Mouse (Mus musculus): ENCODE data around the gene Pcbp1. TPM values are rescaled to one million over a fixed set of nuclear protein-coding genes. Genes with fewer than 3 reads are reported as not detected.

Pcbp1 gene
- polyA plus RNA-seq, 1 experiment: 168 TPM

- WGBS: under 1% methylated on average over 51 of the region's 51 CpGs
- DNase-seq (ENCODE audit: low read depth, low spot score): no peak
Observed at GRCm38 (mm10) chr6:86524879-86525645, 1.1 kb downstream of the Pcbp1 start.

- DNase-seq (ENCODE audit: low read depth, low spot score): no peak
- under 1% methylated on average over 15 of the region's 15 CpGs for WGBS
Observed at GRCm38 (mm10) chr6:86523755-86524434, 2.2 kb downstream of the Pcbp1 start.

GRCm38 (mm10) chr6:86523242-86523754 is 2.8 kb downstream of the Pcbp1 start:
- DNase-seq (ENCODE audit: low read depth, low spot score): no peak
- WGBS: 14% methylated on average over 3 of the region's 3 CpGs

GRCm38 (mm10) chr6:86522001-86522911 is 3.9 kb downstream of the Pcbp1 start:
- 84% methylated on average over 5 of the region's 5 CpGs for WGBS
- no peak for DNase-seq (ENCODE audit: low read depth, low spot score)

- 78% methylated on average over 3 of the region's 3 CpGs for WGBS
- no peak for DNase-seq (ENCODE audit: low read depth, low spot score)
Observed at GRCm38 (mm10) chr6:86519767-86520345, 6.3 kb downstream of the Pcbp1 start.

- 69% methylated on average over 1 of the region's 1 CpGs for whole genome bisulfite sequencing
- DNase-seq (ENCODE audit: low read depth, low spot score): no peak
Observed at GRCm38 (mm10) chr6:86516021-86516420, 10.1 kb downstream of the Pcbp1 start.

- 77% methylated on average over 4 of the region's 4 CpGs for WGBS
- no peak for DNase-seq (ENCODE audit: low read depth, low spot score)
Observed at GRCm38 (mm10) chr6:86513296-86513695, 12.8 kb downstream of the Pcbp1 start.

GRCm38 (mm10) chr6:86510979-86511378 is 15.1 kb downstream of the Pcbp1 start:
- DNase-seq (ENCODE audit: low read depth, low spot score): no peak
- WGBS: 64% methylated on average over 4 of the region's 4 CpGs

GRCm38 (mm10) chr6:86509866-86510200 is 16.3 kb downstream of the Pcbp1 start:
- 76% methylated on average over 3 of the region's 3 CpGs for WGBS
- no peak for DNase-seq (ENCODE audit: low read depth, low spot score)

- 75% methylated on average over 4 of the region's 4 CpGs for WGBS
- DNase-seq (ENCODE audit: low read depth, low spot score): no peak
Observed at GRCm38 (mm10) chr6:86509194-86509865, 16.8 kb downstream of the Pcbp1 start.

- no peak for DNase-seq (ENCODE audit: low read depth, low spot score)
- 74% methylated on average over 3 of the region's 3 CpGs for WGBS
Observed at GRCm38 (mm10) chr6:86508736-86509135, 17.4 kb downstream of the Pcbp1 start.

GRCm38 (mm10) chr6:86507116-86507515 is 19.0 kb downstream of the Pcbp1 start:
- DNase-seq (ENCODE audit: low read depth, low spot score): no peak

- 89% methylated on average over 3 of the region's 3 CpGs for WGBS
- DNase-seq (ENCODE audit: low read depth, low spot score): no peak
Observed at GRCm38 (mm10) chr6:86506309-86506708, 19.8 kb downstream of the Pcbp1 start.

GRCm38 (mm10) chr6:86505671-86506070 is 20.4 kb downstream of the Pcbp1 start:
- no peak for DNase-seq (ENCODE audit: low read depth, low spot score)
- WGBS: 51% methylated on average over 7 of the region's 7 CpGs

GRCm38 (mm10) chr6:86503513-86503912 is 22.6 kb downstream of the Pcbp1 start:
- no peak for DNase-seq (ENCODE audit: low read depth, low spot score)

GRCm38 (mm10) chr6:86499571-86500109 is 26.5 kb downstream of the Pcbp1 start:
- no peak for DNase-seq (ENCODE audit: low read depth, low spot score)
- WGBS: 54% methylated on average over 5 of the region's 5 CpGs

More at GRCm38 (mm10) chr6:86503513-86503912, 22.6 kb downstream of the Pcbp1 start:
- WGBS: 90% methylated on average over 4 of the region's 4 CpGs

GRCm38 (mm10) chr6:86497942-86498732 is 28.0 kb downstream of the Pcbp1 start:
- DNase-seq (ENCODE audit: low read depth, low spot score): no peak
- WGBS: 38% methylated on average over 11 of the region's 11 CpGs
